Mouse (Mus musculus) cerebellum, adult 8-10 months (tissue): ENCODE results near the gene Fam198a.
A peak's percentile ranks its signal among the peaks of the same experiment; 100 is the strongest.

Experiments used
- DNase-seq: peaks from one replicate; pipeline ENCODE4 v3.0.0; 2022

Fam198a gene

GRCm38 (mm10) chr9:121926634-121927405 is 24.0 kb upstream of the Fam198a start:
- DNase-seq = no peak

GRCm38 (mm10) chr9:121927721-121928120 is 23.1 kb upstream of the Fam198a start:
- DNase-seq = no peak

GRCm38 (mm10) chr9:121928498-121928897 is 22.3 kb upstream of the Fam198a start:
- peak; percentile 43 for DNase-seq

GRCm38 (mm10) chr9:121934856-121935255 is 15.9 kb upstream of the Fam198a start:
- no peak for DNase-seq

GRCm38 (mm10) chr9:121936952-121937351 is 13.8 kb upstream of the Fam198a start:
- peak; percentile 25 for DNase-seq

- DNase-seq = no peak
Measured at GRCm38 (mm10) chr9:121937451-121937864, 13.3 kb upstream of the Fam198a start.

- no peak for DNase-seq
Measured at GRCm38 (mm10) chr9:121937944-121938355, 12.8 kb upstream of the Fam198a start.

- no peak for DNase-seq
Measured at GRCm38 (mm10) chr9:121943005-121943404, 7.8 kb upstream of the Fam198a start.

- DNase-seq = no peak
Measured at GRCm38 (mm10) chr9:121943628-121944027, 7.2 kb upstream of the Fam198a start.

GRCm38 (mm10) chr9:121947784-121948183 is 3.0 kb upstream of the Fam198a start:
- peak; percentile 65 for DNase-seq

GRCm38 (mm10) chr9:121948431-121948830 is 2.4 kb upstream of the Fam198a start:
- DNase-seq = no peak

GRCm38 (mm10) chr9:121951114-121951423 is 281 bp downstream of the Fam198a start:
- no peak for DNase-seq

GRCm38 (mm10) chr9:121952596-121952995 is 1.8 kb downstream of the Fam198a start:
- DNase-seq = no peak

GRCm38 (mm10) chr9:121959966-121960635 is 9.3 kb downstream of the Fam198a start:
- no peak for DNase-seq

GRCm38 (mm10) chr9:121964941-121965340 is 14.2 kb downstream of the Fam198a start:
- peak; percentile 57 for DNase-seq

- DNase-seq = no peak
Measured at GRCm38 (mm10) chr9:121968258-121968657, 17.5 kb downstream of the Fam198a start.

GRCm38 (mm10) chr9:121969841-121970381 is 19.1 kb downstream of the Fam198a start:
- no peak for DNase-seq

GRCm38 (mm10) chr9:121973207-121973606 is 22.4 kb downstream of the Fam198a start:
- DNase-seq = no peak

GRCm38 (mm10) chr9:121974141-121974986 is 23.6 kb downstream of the Fam198a start:
- DNase-seq = peak; percentile 61

GRCm38 (mm10) chr9:121975321-121975720 is 24.5 kb downstream of the Fam198a start:
- no peak for DNase-seq

- DNase-seq = no peak
Measured at GRCm38 (mm10) chr9:121981046-121981445, 30.3 kb downstream of the Fam198a start.

- no peak for DNase-seq
Measured at GRCm38 (mm10) chr9:121981466-121982105, 30.8 kb downstream of the Fam198a start.

- no peak for DNase-seq
Measured at GRCm38 (mm10) chr9:121982214-121982613, 31.4 kb downstream of the Fam198a start.
